Mouse (Mus musculus) limb, embryonic 10.5 days (tissue): ENCODE data around the gene Megf6. TPM values are rescaled to one million over a fixed set of nuclear protein-coding genes. Genes with fewer than 3 reads are reported as not detected.

Experiments used
- DNase-seq: peaks from one replicate; pipeline ENCODE4 v3.0.0-alpha.2; 2017; ENCODE audit warnings: low spot score
- H3K27ac ChIP-seq: fragments of 300-500 bp; sonication (generic); 2 replicates; pipeline ENCODE4 v1.5.1; 2016; ENCODE audit warnings: mild to moderate bottlenecking
- H3K27me3 ChIP-seq: fragments of 300-500 bp; sonication (generic); 2 replicates; pipeline ENCODE4 v1.6.1; 2016; ENCODE audit warnings: low read depth, mild to moderate bottlenecking; ENCODE audit not compliant: poor library complexity, severe bottlenecking
- H3K36me3 ChIP-seq: fragments of 300-500 bp; sonication (generic); 2 replicates; pipeline ENCODE4 v1.6.1; 2016; ENCODE audit warnings: mild to moderate bottlenecking, moderate library complexity
- H3K4me1 ChIP-seq: fragments of 300-500 bp; sonication (generic); 2 replicates; pipeline ENCODE4 v1.6.1; 2016
- H3K4me3 ChIP-seq: fragments of 300-500 bp; sonication (generic); 2 replicates; pipeline ENCODE4 v1.5.1; 2016; ENCODE audit warnings: mild to moderate bottlenecking, moderate library complexity
- H3K9me3 ChIP-seq: fragments of 300-500 bp; sonication (generic); replicated peaks from 2 replicates; pipeline ENCODE4 v1.6.1; 2016; ENCODE audit warnings: mild to moderate bottlenecking
- WGBS: fragments of 180-500 bp; shearing (Covaris S2); methylation state at CpG from one replicate; pipeline ENCODE4 v1.1.7; 2016; 5-methylcytosine and 5-hydroxymethylcytosine counted together
- polyA plus RNA-seq: library from polyadenylated mRNA; unstranded; fragments of >200 nt; fragmentation: Nextera tagmentation; extraction: Ambion mirVana; gene quantifications from 2 replicates; pipeline ENCODE4 v1.2.1, GENCODE M21; 2016

The Megf6 gene
- polyA plus RNA-seq, 1 experiment from 2014 or later: 43.5 TPM

DNA sequence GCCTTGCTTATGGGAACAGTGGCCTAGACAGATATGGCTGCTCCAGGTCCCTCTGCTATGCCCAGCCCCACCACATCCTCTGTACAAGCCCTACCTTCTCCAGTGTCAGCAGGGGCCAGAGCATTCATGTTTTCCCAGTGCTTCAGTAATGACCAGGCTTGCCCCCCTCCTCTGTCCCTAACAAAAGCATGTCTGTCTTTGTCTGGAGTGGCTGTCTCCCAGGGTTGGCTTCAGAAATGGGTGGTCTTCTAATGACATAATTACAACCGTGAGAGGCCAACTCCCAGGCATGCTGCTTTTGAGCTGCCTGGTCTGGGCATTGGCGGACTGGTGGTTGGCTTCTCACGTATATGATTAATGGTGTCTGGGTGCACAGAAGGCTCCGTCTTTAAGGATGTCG is 31.0 kb downstream of the Megf6 start:
- H3K27me3 ChIP-seq: no peaks in the 10 kb centered on the region
- no peak overlapping the region for H3K4me3 ChIP-seq
- DNase-seq: no peak
- peaks cover 7% of the 10 kb centered on the region; the same call in 1 of the 2 replicates for H3K36me3 ChIP-seq
- no peak overlapping the region for H3K27ac ChIP-seq
- no peaks in the 10 kb centered on the region for H3K9me3 ChIP-seq
- peaks cover 29% of the 10 kb centered on the region for H3K4me1 ChIP-seq
- WGBS: 75% methylated on average over 5 of the region's 5 CpGs

DNA sequence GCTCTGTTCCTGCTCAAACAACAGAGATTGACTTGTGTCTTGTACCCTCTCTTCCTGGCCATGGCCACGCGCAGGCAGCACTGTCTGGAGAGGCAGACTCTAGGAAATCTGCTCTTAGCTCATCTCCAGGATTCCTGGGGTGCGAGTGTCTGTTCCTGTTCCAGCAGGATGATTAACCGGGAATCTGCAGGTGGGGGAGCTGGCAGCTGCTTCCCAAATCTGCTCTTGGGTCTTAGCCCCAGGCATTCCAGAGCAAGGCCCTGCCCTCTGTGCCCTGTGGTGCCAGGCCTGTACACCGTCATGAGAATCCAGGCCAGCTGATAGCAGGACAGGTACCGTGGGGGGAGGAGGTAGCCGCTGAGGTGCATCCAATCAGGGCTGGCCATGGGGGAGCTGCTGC is 34.0 kb downstream of the Megf6 start:
- 77% methylated on average over 7 of the region's 7 CpGs for WGBS
- no peaks in the 10 kb centered on the region for H3K27me3 ChIP-seq

DNA sequence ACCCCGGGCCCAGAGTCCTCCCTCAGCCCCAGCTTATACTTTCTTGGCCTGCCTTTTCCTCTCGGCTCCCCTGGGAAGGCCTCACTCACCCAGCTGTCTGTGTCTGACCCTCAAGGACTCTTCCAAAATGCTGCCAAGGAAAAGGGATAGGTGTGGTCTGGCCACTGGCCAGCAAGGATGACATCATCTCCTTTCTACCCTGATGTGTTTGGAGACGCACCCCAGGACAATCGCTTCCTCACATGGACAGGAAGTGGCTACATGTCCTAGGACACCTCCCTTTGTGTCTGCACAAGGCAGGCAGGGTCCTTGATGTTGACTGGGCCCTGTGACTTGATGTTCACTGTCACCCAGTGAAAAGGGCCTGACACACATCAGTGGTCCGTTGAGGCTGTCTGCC is 34.9 kb downstream of the Megf6 start:
- 81% methylated on average over 5 of the region's 5 CpGs for WGBS
- Histone ChIP-seq H3K27me3 (no peaks in the 10 kb centered on the region), H3K36me3 (peaks cover 4% of the 10 kb centered on the region; the same call in 1 of the 2 replicates), H3K9me3 (no peaks in the 10 kb centered on the region), H3K4me1 (peaks cover 32% of the 10 kb centered on the region), H3K27ac (no peak overlapping the region), H3K4me3 (no peak overlapping the region)
- DNase-seq: no peak

More for the DNA sequence above, 34.0 kb downstream of the Megf6 start:
- H3K36me3 ChIP-seq: peaks cover 4% of the 10 kb centered on the region; the same call in 1 of the 2 replicates
- H3K4me3 ChIP-seq: no peak overlapping the region
- no peaks in the 10 kb centered on the region for H3K9me3 ChIP-seq
- H3K4me1 ChIP-seq: peaks cover 29% of the 10 kb centered on the region
- peak overlapping the region; percentile 27; the same call in 1 of the 2 replicates for H3K27ac ChIP-seq
- DNase-seq: no peak

DNA sequence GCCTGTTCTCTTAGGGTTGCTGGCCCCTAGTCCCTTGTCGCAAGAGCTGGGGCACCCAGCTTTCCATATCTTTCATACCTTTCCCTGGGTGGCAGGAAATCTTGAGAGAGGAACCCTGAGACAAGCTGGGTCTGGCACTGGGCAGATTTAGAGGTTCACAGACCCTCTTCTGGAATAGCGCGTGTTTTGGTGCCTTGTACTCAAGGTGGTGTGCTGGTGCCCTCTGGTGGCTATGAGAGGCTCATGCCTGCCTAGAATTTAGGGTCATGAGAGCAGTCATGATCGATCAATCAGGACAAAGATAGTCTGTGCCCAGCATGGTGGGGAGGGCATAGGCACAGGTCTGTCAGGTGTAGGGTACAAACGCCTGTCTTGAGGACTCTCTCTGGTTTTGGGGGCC is 36.7 kb downstream of the Megf6 start:
- no peak overlapping the region for H3K27ac ChIP-seq
- H3K4me3 ChIP-seq: no peak overlapping the region
- WGBS: 24% methylated on average over 5 of the region's 5 CpGs
- H3K36me3 ChIP-seq: peaks cover 9% of the 10 kb centered on the region; the same call in 1 of the 2 replicates
- H3K4me1 ChIP-seq: peaks cover 25% of the 10 kb centered on the region
- no peaks in the 10 kb centered on the region for H3K27me3 ChIP-seq
- DNase-seq: peak; percentile 74
- no peaks in the 10 kb centered on the region for H3K9me3 ChIP-seq

DNA sequence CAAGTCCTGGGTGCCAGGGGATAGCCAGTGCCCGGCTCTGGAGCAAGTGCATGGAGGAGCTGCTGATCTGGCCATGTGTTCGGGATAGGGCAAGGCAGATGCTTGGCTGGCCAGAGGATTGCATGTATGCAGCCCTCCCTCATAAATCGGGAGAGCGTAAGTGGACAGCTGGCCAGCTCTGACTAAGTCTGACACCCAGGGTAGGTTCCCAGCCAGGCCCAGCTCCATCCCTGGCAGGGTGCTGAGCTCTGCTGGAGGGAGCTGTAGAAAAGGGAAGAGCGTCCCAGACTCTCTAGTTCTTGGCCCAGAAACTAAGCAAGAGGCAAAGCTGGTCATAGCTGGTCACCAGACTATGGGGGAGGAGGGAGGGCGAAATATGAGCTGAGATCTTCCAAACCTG is 38.5 kb downstream of the Megf6 start:
- WGBS: 67% methylated on average over 6 of the region's 6 CpGs
- Histone ChIP-seq H3K27ac (0 out of 2 replicates have a peak overlapping the region, but pooled peaks have one; percentile 33), H3K4me1 (peaks cover 25% of the 10 kb centered on the region)

DNA sequence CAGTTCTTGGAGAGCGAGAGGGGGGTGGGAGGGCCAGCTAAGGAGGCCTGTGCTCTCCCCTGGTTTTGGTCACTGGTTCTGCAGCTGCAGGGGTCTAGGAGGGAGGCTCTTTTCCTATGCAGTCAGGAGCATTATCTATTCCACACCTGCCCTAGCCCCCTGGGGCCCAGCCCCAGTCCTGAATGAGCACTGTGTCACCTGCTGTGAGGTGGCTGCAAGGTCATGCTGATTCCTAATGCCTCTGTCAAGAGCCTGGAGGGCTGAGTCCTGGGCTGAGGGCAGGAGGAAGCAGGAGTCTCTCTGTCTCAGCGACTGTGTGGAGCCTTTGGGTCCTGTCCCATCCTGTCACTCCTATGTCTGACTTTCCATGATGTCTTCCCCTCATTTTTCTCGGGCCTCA is 39.3 kb downstream of the Megf6 start:
- Histone ChIP-seq H3K4me1 (peaks cover 30% of the 10 kb centered on the region), H3K27ac (no peak overlapping the region), H3K9me3 (no peaks in the 10 kb centered on the region), H3K4me3 (no peak overlapping the region), H3K27me3 (no peaks in the 10 kb centered on the region), H3K36me3 (peaks cover 14% of the 10 kb centered on the region)
- 9% methylated on average over 3 of the region's 3 CpGs for WGBS
- DNase-seq: no peak

More for the DNA sequence above, 38.5 kb downstream of the Megf6 start:
- Histone ChIP-seq H3K4me3 (no peak overlapping the region), H3K36me3 (peaks cover 12% of the 10 kb centered on the region; the same call in 1 of the 2 replicates), H3K9me3 (no peaks in the 10 kb centered on the region), H3K27me3 (no peaks in the 10 kb centered on the region)
- no peak for DNase-seq

DNA sequence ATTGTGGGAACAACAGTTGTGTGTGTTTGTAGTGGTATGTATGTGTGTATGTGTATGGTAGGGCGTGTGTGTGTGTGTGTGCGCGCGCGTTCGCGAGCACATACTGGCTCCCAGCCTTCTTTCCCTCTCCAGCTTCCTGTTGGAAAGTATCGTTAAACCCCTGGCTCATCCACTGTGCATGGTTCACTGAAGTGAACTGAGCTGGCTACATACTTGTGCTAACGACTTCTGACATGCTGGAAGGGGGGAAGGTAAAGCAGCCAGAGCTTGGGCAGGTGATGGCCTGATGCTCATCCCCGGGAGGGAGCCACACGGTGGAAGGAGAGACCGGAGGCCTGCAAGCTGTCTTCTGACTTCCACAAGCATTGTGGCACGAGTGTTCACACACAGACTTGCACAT is 40.9 kb downstream of the Megf6 start:
- DNase-seq: no peak
- 86% methylated on average over 13 of the region's 13 CpGs for whole genome bisulfite sequencing
- Histone ChIP-seq H3K36me3 (peaks cover 13% of the 10 kb centered on the region; the same call in 1 of the 2 replicates), H3K4me3 (no peak overlapping the region), H3K27ac (no peak overlapping the region), H3K4me1 (peaks cover 31% of the 10 kb centered on the region), H3K9me3 (no peaks in the 10 kb centered on the region), H3K27me3 (no peaks in the 10 kb centered on the region)

DNA sequence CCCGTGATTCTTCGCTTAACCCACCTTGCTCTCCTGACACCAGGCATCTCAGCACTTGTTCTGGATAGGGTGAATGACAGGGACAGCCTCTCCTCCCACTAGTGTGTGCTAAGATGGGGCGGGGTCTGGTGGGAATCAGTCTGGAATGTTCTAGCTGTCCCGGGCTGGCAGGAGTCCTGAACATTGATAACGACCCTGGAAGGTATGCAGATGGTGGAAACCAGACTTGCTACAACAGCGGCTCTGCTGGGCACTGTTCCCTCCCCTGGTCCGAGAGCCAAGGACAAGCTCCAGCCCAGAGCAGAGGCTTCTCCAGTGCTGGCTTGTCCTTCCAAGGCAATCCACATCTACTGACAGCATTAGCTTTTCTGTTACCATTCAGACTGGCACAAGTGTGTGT is 43.1 kb downstream of the Megf6 start:
- Histone ChIP-seq H3K4me3 (no peak overlapping the region), H3K36me3 (peaks cover 17% of the 10 kb centered on the region; the same call in 1 of the 2 replicates), H3K4me1 (peaks cover 44% of the 10 kb centered on the region), H3K9me3 (no peaks in the 10 kb centered on the region), H3K27me3 (no peaks in the 10 kb centered on the region), H3K27ac (0 out of 2 replicates have a peak overlapping the region, but pooled peaks have one; percentile 56)
- no peak for DNase-seq
- 70% methylated on average over 7 of the region's 7 CpGs for WGBS

DNA sequence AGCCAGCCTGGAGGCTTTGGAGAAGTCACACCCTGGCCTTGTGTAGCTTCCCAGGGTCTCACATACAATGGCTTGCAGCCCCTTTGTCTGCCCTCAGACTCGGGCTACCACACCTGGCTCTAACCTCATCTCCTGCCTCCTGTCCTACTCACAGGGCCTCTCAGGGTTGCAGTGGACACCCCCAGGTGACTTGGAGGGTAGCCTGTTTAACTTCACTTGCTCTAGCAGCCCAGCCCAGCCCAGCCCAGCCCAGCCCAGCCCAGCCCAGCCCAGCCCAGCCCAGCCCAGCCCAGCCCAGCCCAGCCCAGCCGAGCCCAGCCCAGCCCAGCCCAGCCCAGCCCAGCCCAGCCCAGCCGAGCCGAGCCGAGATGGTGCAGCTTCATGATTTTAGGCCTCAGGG is 43.5 kb downstream of the Megf6 start:
- 11% methylated on average over 5 of the region's 5 CpGs for WGBS
- H3K4me3 ChIP-seq: no peak overlapping the region
- H3K27ac ChIP-seq: peak overlapping the region; percentile 56; the same call in 1 of the 2 replicates
- peaks cover 39% of the 10 kb centered on the region for H3K4me1 ChIP-seq
- H3K36me3 ChIP-seq: peaks cover 17% of the 10 kb centered on the region; the same call in 1 of the 2 replicates
- no peaks in the 10 kb centered on the region for H3K9me3 ChIP-seq
- no peaks in the 10 kb centered on the region for H3K27me3 ChIP-seq
- no peak for DNase-seq

DNA sequence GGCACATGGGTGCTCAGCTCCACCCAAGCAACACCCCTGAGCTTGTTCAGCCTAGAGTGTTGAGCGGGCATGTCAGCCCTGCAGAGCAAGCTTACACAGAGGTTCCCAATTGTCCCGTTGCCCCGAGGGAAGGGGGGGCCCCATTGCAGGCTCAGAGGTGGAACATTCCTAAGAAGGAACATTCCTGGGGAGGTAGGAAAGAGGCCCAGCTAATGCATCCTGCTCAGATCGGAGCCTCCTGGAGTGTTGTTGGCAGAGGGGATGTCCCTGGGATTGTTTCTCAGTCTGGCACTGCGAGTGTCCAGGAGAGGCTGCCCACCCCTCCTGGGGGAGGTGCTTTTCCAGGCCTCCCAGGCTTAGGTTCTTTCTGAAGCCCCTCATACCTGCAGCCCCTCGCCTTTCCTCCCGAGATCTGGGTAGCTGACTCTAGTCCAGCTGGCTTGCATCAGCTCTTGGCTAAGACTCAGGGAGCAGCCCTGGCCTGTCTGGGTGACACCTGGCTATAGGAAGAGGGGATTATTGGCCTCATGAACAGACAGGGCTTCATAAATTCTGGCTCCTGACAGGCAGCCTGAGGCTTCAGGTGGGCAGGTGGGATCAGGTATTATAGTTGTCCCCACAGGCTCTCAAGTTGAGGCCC is 47.3 kb downstream of the Megf6 start:
- H3K4me1 ChIP-seq: peaks cover 41% of the 10 kb centered on the region
- H3K9me3 ChIP-seq: no peaks in the 10 kb centered on the region
- no peaks in the 10 kb centered on the region for H3K27me3 ChIP-seq
- no peak overlapping the region for H3K27ac ChIP-seq
- no peak overlapping the region for H3K4me3 ChIP-seq
- WGBS: 76% methylated on average over 7 of the region's 7 CpGs
- DNase-seq: no peak
- peaks cover 9% of the 10 kb centered on the region; the same call in 1 of the 2 replicates for H3K36me3 ChIP-seq

DNA sequence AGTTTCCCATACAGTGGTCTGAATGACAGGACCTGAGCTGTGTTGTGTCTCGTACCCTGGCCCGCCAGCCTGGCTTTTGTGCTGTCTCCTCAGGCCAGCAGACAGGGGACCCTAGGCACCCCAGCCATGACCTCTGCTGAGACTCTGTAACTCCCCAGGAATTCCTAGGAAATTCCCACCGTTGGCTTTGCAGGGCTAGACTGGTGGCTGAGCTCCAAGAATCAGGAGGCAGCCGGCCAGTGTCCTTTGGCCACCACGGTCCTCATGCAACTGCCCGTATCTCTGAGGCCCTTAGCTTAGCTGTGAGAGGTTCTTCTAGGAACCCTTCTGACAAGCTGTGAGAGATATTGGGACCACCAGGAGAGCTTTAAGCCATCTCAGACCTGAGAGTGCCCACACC is 52.2 kb downstream of the Megf6 start:
- H3K4me1 ChIP-seq: peaks cover 44% of the 10 kb centered on the region
- H3K9me3 ChIP-seq: no peaks in the 10 kb centered on the region
- no peak overlapping the region for H3K4me3 ChIP-seq
- no peak for DNase-seq
- H3K36me3 ChIP-seq: no peaks in the 10 kb centered on the region
- no peak overlapping the region for H3K27ac ChIP-seq
- 79% methylated on average over 6 of the region's 6 CpGs for WGBS
- no peaks in the 10 kb centered on the region for H3K27me3 ChIP-seq

DNA sequence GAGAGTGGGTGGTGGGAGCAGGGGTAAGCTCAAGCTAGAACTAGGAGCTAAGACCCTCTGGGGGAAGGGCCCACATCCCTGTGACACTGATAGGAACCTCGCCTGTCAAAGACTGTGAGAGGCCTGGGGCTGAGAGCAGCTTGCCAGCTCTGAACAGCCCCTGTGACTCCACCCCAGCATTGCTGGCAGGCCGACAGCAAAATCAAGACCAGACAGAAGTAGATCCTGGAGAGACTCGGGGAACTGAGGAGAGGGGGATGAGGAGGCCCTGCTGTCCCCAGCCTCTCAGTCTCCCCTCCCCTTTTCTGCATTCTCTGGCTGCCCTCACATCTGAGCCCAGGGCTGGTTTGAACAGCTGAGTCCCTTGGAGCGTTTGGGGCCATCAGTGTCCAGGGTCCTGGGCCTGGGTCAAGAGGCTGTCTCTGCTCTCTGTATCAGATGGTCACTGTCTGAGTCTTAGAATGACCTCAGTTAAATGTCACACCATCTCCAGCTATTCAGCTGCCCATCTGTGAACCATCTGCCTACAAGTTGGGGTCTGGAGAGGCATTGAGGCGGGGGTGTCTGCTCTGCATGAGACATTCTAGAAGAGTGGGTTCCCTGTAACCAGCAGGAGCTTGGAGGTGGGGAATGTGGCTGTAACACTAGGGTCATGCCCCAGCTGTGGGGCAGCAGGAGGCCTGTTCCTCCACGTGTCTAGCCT is 53.9 kb downstream of the Megf6 start:
- no peak overlapping the region for H3K4me3 ChIP-seq
- H3K27me3 ChIP-seq: no peaks in the 10 kb centered on the region
- H3K36me3 ChIP-seq: no peaks in the 10 kb centered on the region
- peak overlapping the region; percentile 33; the same call in 1 of the 2 replicates for H3K27ac ChIP-seq
- no peaks in the 10 kb centered on the region for H3K9me3 ChIP-seq
- 10% methylated on average over 6 of the region's 6 CpGs for WGBS
- no peak for DNase-seq
- peaks cover 40% of the 10 kb centered on the region for H3K4me1 ChIP-seq

DNA sequence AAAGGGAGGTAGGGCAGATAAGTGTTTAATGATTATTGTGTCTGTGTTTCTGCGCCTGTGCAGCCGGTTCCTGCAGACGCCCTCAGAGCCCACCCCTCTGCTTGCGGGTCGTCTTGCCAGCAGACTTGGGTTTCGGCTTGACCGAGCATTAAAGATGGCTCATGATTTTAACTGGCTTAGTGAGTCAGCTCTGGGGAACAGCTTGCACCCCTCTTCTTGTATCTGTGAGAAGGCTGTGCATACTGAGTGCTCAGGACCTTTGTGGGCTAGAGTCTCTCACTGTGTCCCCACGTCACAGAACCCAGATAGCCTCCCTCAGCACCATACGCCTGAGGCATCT is 54.4 kb downstream of the Megf6 start:
- H3K4me1 ChIP-seq: peaks cover 35% of the 10 kb centered on the region
- 36% methylated on average over 9 of the region's 9 CpGs for WGBS

More for the DNA sequence above, 54.4 kb downstream of the Megf6 start:
- no peak overlapping the region for H3K4me3 ChIP-seq
- no peaks in the 10 kb centered on the region for H3K36me3 ChIP-seq
- 0 out of 2 replicates have a peak overlapping the region, but pooled peaks have one; percentile 61 for H3K27ac ChIP-seq
- no peak for DNase-seq
- no peaks in the 10 kb centered on the region for H3K27me3 ChIP-seq
- H3K9me3 ChIP-seq: no peaks in the 10 kb centered on the region
